Mouse (Mus musculus): ENCODE results near the gene Snx9. TPM values are rescaled to one million over a fixed set of nuclear protein-coding genes. Genes with fewer than 3 reads are reported as not detected.

Gene Snx9
- polyA plus RNA-seq, 1 experiment from 2014 or later, result 27.6 TPM

GRCm38 (mm10) chr17:5897326-5898200, 56.4 kb downstream of the Snx9 start:
- ATAC-seq (ENCODE audit: insufficient number of reproducible peaks, low FRiP score, low TSS enrichment, low read depth) (no peak), DNase-seq (ENCODE audit: low spot score) (no peak)
- no peak overlapping the region for H3K4me2 ChIP-seq (ENCODE audit: low read depth, severe bottlenecking)
- 92% methylated on average over 17 of the region's 17 CpGs for WGBS
- no peak overlapping the region for H3K4me3 ChIP-seq (ENCODE audit: low read depth, low read length)
- H3K36me3 ChIP-seq (ENCODE audit: control insufficient read depth, insufficient read depth, low read length), result no peaks in the 10 kb centered on the region
- no peak overlapping the region for H3K9ac ChIP-seq (ENCODE audit: low read length)
- H3K4me1 ChIP-seq (ENCODE audit: control insufficient read depth, insufficient read depth, low read length), result 0 out of 2 replicates have a peak, but pooled peaks cover 5% of the 10 kb centered on the region
- no peak overlapping the region for H3K27ac ChIP-seq (replicated peaks; ENCODE audit: low read depth, low read length)
- no peaks in the 10 kb centered on the region for H3K9me3 ChIP-seq (ENCODE audit: control insufficient read depth, low read length)
- H3K27me3 ChIP-seq (ENCODE audit: control insufficient read depth, insufficient read depth, low read length), result no peaks in the 10 kb centered on the region

- Histone ChIP-seq H3K27ac (replicated peaks; ENCODE audit: low read depth, low read length) (no peak overlapping the region), H3K9me3 (ENCODE audit: control insufficient read depth, low read length) (no peaks in the 10 kb centered on the region), H3K9ac (ENCODE audit: low read length) (no peak overlapping the region), H3K36me3 (ENCODE audit: control insufficient read depth, insufficient read depth, low read length) (no peaks in the 10 kb centered on the region; the same call in 1 of the 2 replicates), H3K4me3 (ENCODE audit: low read depth, low read length) (no peak overlapping the region), H3K27me3 (ENCODE audit: control insufficient read depth, insufficient read depth, low read length) (no peaks in the 10 kb centered on the region), H3K4me1 (ENCODE audit: control insufficient read depth, insufficient read depth, low read length) (no peaks in the 10 kb centered on the region), H3K4me2 (ENCODE audit: low read depth, severe bottlenecking) (no peak overlapping the region)
- WGBS, result 85% methylated on average over 6 of the region's 6 CpGs
- DNase-seq (ENCODE audit: low spot score) (no peak), ATAC-seq (ENCODE audit: insufficient number of reproducible peaks, low FRiP score, low TSS enrichment, low read depth) (no peak)
These were observed 58.1 kb downstream of the Snx9 start for GRCm38 (mm10) chr17:5899251-5899650.

- Histone ChIP-seq H3K36me3 (ENCODE audit: control insufficient read depth, insufficient read depth, low read length) (no peaks in the 10 kb centered on the region; the same call in 1 of the 2 replicates), H3K4me1 (ENCODE audit: control insufficient read depth, insufficient read depth, low read length) (no peaks in the 10 kb centered on the region)
These were observed 60.3 kb downstream of the Snx9 start for GRCm38 (mm10) chr17:5901381-5901780.

GRCm38 (mm10) chr17:5903630-5904301, 62.6 kb downstream of the Snx9 start:
- H3K9ac ChIP-seq (ENCODE audit: low read length), result no peak overlapping the region
- H3K4me2 ChIP-seq (ENCODE audit: low read depth, severe bottlenecking), result no peak overlapping the region
- WGBS, result 74% methylated on average over 6 of the region's 6 CpGs
- peaks cover 4% of the 10 kb centered on the region for H3K36me3 ChIP-seq (ENCODE audit: control insufficient read depth, insufficient read depth, low read length)
- no peaks in the 10 kb centered on the region for H3K4me1 ChIP-seq (ENCODE audit: control insufficient read depth, insufficient read depth, low read length)
- ATAC-seq (ENCODE audit: insufficient number of reproducible peaks, low FRiP score, low TSS enrichment, low read depth) (no peak), DNase-seq (ENCODE audit: low spot score) (no peak)
- no peaks in the 10 kb centered on the region for H3K27me3 ChIP-seq (ENCODE audit: control insufficient read depth, insufficient read depth, low read length)
- no peaks in the 10 kb centered on the region for H3K9me3 ChIP-seq (ENCODE audit: control insufficient read depth, low read length)
- H3K4me3 ChIP-seq (ENCODE audit: low read depth, low read length), result no peak overlapping the region
- no peak overlapping the region for H3K27ac ChIP-seq (replicated peaks; ENCODE audit: low read depth, low read length)

More at GRCm38 (mm10) chr17:5901381-5901780, 60.3 kb downstream of the Snx9 start:
- no peaks in the 10 kb centered on the region for H3K27me3 ChIP-seq (ENCODE audit: control insufficient read depth, insufficient read depth, low read length)
- no peak for ATAC-seq (ENCODE audit: insufficient number of reproducible peaks, low FRiP score, low TSS enrichment, low read depth)
- no peak overlapping the region for H3K4me3 ChIP-seq (ENCODE audit: low read depth, low read length)
- no peak for DNase-seq (ENCODE audit: low spot score)
- H3K9me3 ChIP-seq (ENCODE audit: control insufficient read depth, low read length), result no peaks in the 10 kb centered on the region
- H3K9ac ChIP-seq (ENCODE audit: low read length), result no peak overlapping the region
- 85% methylated on average over 5 of the region's 5 CpGs for WGBS
- no peak overlapping the region for H3K27ac ChIP-seq (replicated peaks; ENCODE audit: low read depth, low read length)
- no peak overlapping the region for H3K4me2 ChIP-seq (ENCODE audit: low read depth, severe bottlenecking)

GRCm38 (mm10) chr17:5909681-5910080, 68.6 kb downstream of the Snx9 start:
- Histone ChIP-seq H3K4me3 (ENCODE audit: low read depth, low read length) (no peak overlapping the region), H3K36me3 (ENCODE audit: control insufficient read depth, insufficient read depth, low read length) (peaks cover 6% of the 10 kb centered on the region), H3K4me2 (ENCODE audit: low read depth, severe bottlenecking) (no peak overlapping the region), H3K4me1 (ENCODE audit: control insufficient read depth, insufficient read depth, low read length) (no peaks in the 10 kb centered on the region), H3K27ac (replicated peaks; ENCODE audit: low read depth, low read length) (no peak overlapping the region), H3K9ac (ENCODE audit: low read length) (no peak overlapping the region), H3K9me3 (ENCODE audit: control insufficient read depth, low read length) (no peaks in the 10 kb centered on the region), H3K27me3 (ENCODE audit: control insufficient read depth, insufficient read depth, low read length) (no peaks in the 10 kb centered on the region)
- WGBS, result 88% methylated on average over 4 of the region's 4 CpGs
- DNase-seq (ENCODE audit: low spot score) (no peak), ATAC-seq (ENCODE audit: insufficient number of reproducible peaks, low FRiP score, low TSS enrichment, low read depth) (no peak)

- Histone ChIP-seq H3K4me2 (ENCODE audit: low read depth, severe bottlenecking) (no peak overlapping the region), H3K9ac (ENCODE audit: low read length) (no peak overlapping the region), H3K4me3 (ENCODE audit: low read depth, low read length) (no peak overlapping the region), H3K27ac (replicated peaks; ENCODE audit: low read depth, low read length) (no peak overlapping the region), H3K9me3 (ENCODE audit: control insufficient read depth, low read length) (no peaks in the 10 kb centered on the region), H3K4me1 (ENCODE audit: control insufficient read depth, insufficient read depth, low read length) (no peaks in the 10 kb centered on the region), H3K27me3 (ENCODE audit: control insufficient read depth, insufficient read depth, low read length) (no peaks in the 10 kb centered on the region), H3K36me3 (ENCODE audit: control insufficient read depth, insufficient read depth, low read length) (peaks cover 6% of the 10 kb centered on the region)
- DNase-seq (ENCODE audit: low spot score) (no peak), ATAC-seq (ENCODE audit: insufficient number of reproducible peaks, low FRiP score, low TSS enrichment, low read depth) (no peak)
- 85% methylated on average over 12 of the region's 12 CpGs for WGBS
These were observed 70.5 kb downstream of the Snx9 start for GRCm38 (mm10) chr17:5911591-5911990.

GRCm38 (mm10) chr17:5912797-5913196, 71.7 kb downstream of the Snx9 start:
- no peak for ATAC-seq (ENCODE audit: insufficient number of reproducible peaks, low FRiP score, low TSS enrichment, low read depth)
- WGBS, result 87% methylated on average over 4 of the region's 4 CpGs
- H3K4me1 ChIP-seq (ENCODE audit: control insufficient read depth, insufficient read depth, low read length), result no peaks in the 10 kb centered on the region

GRCm38 (mm10) chr17:5914217-5914616, 73.1 kb downstream of the Snx9 start:
- H3K27me3 ChIP-seq (ENCODE audit: control insufficient read depth, insufficient read depth, low read length), result no peaks in the 10 kb centered on the region
- ATAC-seq (ENCODE audit: insufficient number of reproducible peaks, low FRiP score, low TSS enrichment, low read depth), result no peak
- H3K4me2 ChIP-seq (ENCODE audit: low read depth, severe bottlenecking), result no peak overlapping the region
- H3K36me3 ChIP-seq (ENCODE audit: control insufficient read depth, insufficient read depth, low read length), result peaks cover 5% of the 10 kb centered on the region
- no peak overlapping the region for H3K4me3 ChIP-seq (ENCODE audit: low read depth, low read length)
- no peaks in the 10 kb centered on the region for H3K9me3 ChIP-seq (ENCODE audit: control insufficient read depth, low read length)
- H3K27ac ChIP-seq (replicated peaks; ENCODE audit: low read depth, low read length), result no peak overlapping the region
- no peak for DNase-seq (ENCODE audit: low spot score)
- WGBS, result 88% methylated on average over 5 of the region's 5 CpGs
- H3K4me1 ChIP-seq (ENCODE audit: control insufficient read depth, insufficient read depth, low read length), result no peaks in the 10 kb centered on the region
- H3K9ac ChIP-seq (ENCODE audit: low read length), result no peak overlapping the region

More at GRCm38 (mm10) chr17:5912797-5913196, 71.7 kb downstream of the Snx9 start:
- Histone ChIP-seq H3K36me3 (ENCODE audit: control insufficient read depth, insufficient read depth, low read length) (peaks cover 4% of the 10 kb centered on the region), H3K9ac (ENCODE audit: low read length) (no peak overlapping the region), H3K4me2 (ENCODE audit: low read depth, severe bottlenecking) (no peak overlapping the region), H3K4me3 (ENCODE audit: low read depth, low read length) (no peak overlapping the region), H3K27me3 (ENCODE audit: control insufficient read depth, insufficient read depth, low read length) (no peaks in the 10 kb centered on the region), H3K27ac (replicated peaks; ENCODE audit: low read depth, low read length) (no peak overlapping the region), H3K9me3 (ENCODE audit: control insufficient read depth, low read length) (no peaks in the 10 kb centered on the region)
- DNase-seq (ENCODE audit: low spot score), result no peak

Measured in limb, embryonic 11.5 days (tissue).